Mouse (Mus musculus): ENCODE measurements at regions not wholly inside any gene's neighbourhood (a gene's known extent, or its start where the extent isn't known, plus 50 kb on each side); places are given as distances from the start of the nearest gene placed in this dataset.
"Not testable (repeated sequence)": the region's sequence is repeated elsewhere in the genome, so short reads cannot be mapped to it uniquely, and the experiment has no call there.

- no peak for DNase-seq (ENCODE audit: low spot score in 2 of 2)
Observed at GRCm38 (mm10) chr4:89621260-89621659, 58.0 kb upstream of the Dmrta1 start.

- no peak for DNase-seq (ENCODE audit: low spot score in 2 of 2)
Observed at GRCm38 (mm10) chr4:89604721-89605120, 74.5 kb upstream of the Dmrta1 start.

- DNase-seq (ENCODE audit: low spot score in 2 of 2): no peak
Observed at GRCm38 (mm10) chr4:89575529-89575928, 103.7 kb upstream of the Dmrta1 start.

- no peak for DNase-seq (ENCODE audit: low spot score in 2 of 2)
Observed at GRCm38 (mm10) chr4:89554711-89555466, 124.3 kb upstream of the Dmrta1 start.

- DNase-seq (ENCODE audit: low spot score in 2 of 2): no peak
Observed at GRCm38 (mm10) chr4:89552556-89552955, 126.7 kb upstream of the Dmrta1 start.

- DNase-seq (ENCODE audit: low spot score in 2 of 2): no peak
Observed at GRCm38 (mm10) chr4:89550515-89550914, 128.7 kb upstream of the Dmrta1 start.

GRCm38 (mm10) chr4:89532462-89532861 is 146.8 kb upstream of the Dmrta1 start:
- DNase-seq (ENCODE audit: low spot score in 2 of 2): peak in 1 of 2 experiments; percentile 62

GRCm38 (mm10) chr4:89530050-89530911 is 149.0 kb upstream of the Dmrta1 start:
- DNase-seq (ENCODE audit: low spot score in 2 of 2): no peak

GRCm38 (mm10) chr4:89527966-89528365 is 151.3 kb upstream of the Dmrta1 start:
- no peak for DNase-seq (ENCODE audit: low spot score in 2 of 2)

- DNase-seq (ENCODE audit: low spot score in 2 of 2): no peak
Observed at GRCm38 (mm10) chr4:89527326-89527725, 151.9 kb upstream of the Dmrta1 start.

- not testable (repeated sequence) for DNase-seq (ENCODE audit: low spot score in 2 of 2)
Observed at GRCm38 (mm10) chr4:89525525-89525924, 153.7 kb upstream of the Dmrta1 start.

- DNase-seq (ENCODE audit: low spot score in 2 of 2): peak; percentile 16 to 47
Observed at GRCm38 (mm10) chr4:89524260-89525200, 154.7 kb upstream of the Dmrta1 start.

GRCm38 (mm10) chr4:89523423-89524259 is 155.6 kb upstream of the Dmrta1 start:
- no peak for DNase-seq (ENCODE audit: low spot score in 2 of 2)

- no peak for DNase-seq (ENCODE audit: low spot score in 2 of 2)
Observed at GRCm38 (mm10) chr4:89518027-89518426, 161.2 kb upstream of the Dmrta1 start.

- no peak for DNase-seq (ENCODE audit: low spot score in 2 of 2)
Observed at GRCm38 (mm10) chr4:89515823-89516411, 163.3 kb upstream of the Dmrta1 start.

- DNase-seq (ENCODE audit: low spot score in 2 of 2): no peak
Observed at GRCm38 (mm10) chr4:89514981-89515380, 164.3 kb upstream of the Dmrta1 start.

- DNase-seq (ENCODE audit: low spot score in 2 of 2): no peak
Observed at GRCm38 (mm10) chr4:89510593-89510992, 168.6 kb upstream of the Dmrta1 start.

- peak in 1 of 2 experiments; percentile 31 for DNase-seq (ENCODE audit: low spot score in 2 of 2)
Observed at GRCm38 (mm10) chr4:89509655-89510391, 169.4 kb upstream of the Dmrta1 start.

GRCm38 (mm10) chr4:89508103-89508763 is 171.0 kb upstream of the Dmrta1 start:
- no peak for DNase-seq (ENCODE audit: low spot score in 2 of 2)
